Mouse (Mus musculus) neural tube, embryonic 14.5 days (tissue): ENCODE measurements around the gene 4930402F06Rik. TPM values are rescaled to one million over a fixed set of nuclear protein-coding genes. Genes with fewer than 3 reads are reported as not detected.

Experiments used
- ATAC-seq: fragments of 200-750 bp; cut with Nextera tagmentation; 2 replicates; pipeline ENCODE4 v1.8.0; 2017; ENCODE audit warnings: low read depth, mild to moderate bottlenecking, moderate TSS enrichment, moderate library complexity
- H3K27ac ChIP-seq: fragments of 300-500 bp; sonication (generic); 2 replicates; pipeline ENCODE4 v1.5.1; 2014; ENCODE audit warnings: low read depth, mild to moderate bottlenecking, control low read depth, low read length, moderate library complexity, mixed read lengths
- H3K27me3 ChIP-seq: fragments of 300-500 bp; sonication (generic); 2 replicates; pipeline ENCODE4 v1.6.1; 2014; ENCODE audit warnings: low read length; ENCODE audit not compliant: control insufficient read depth, insufficient read depth
- H3K36me3 ChIP-seq: fragments of 300-500 bp; sonication (generic); 2 replicates; pipeline ENCODE4 v1.6.1; 2014; ENCODE audit warnings: low read length, mixed read lengths; ENCODE audit not compliant: control insufficient read depth, insufficient read depth
- H3K4me1 ChIP-seq: fragments of 300-500 bp; sonication (generic); 2 replicates; pipeline ENCODE4 v1.6.1; 2014; ENCODE audit warnings: low read length; ENCODE audit not compliant: control insufficient read depth, insufficient read depth
- H3K4me2 ChIP-seq: fragments of 300-500 bp; sonication (generic); 2 replicates; pipeline ENCODE4 v1.6.1; 2014; ENCODE audit warnings: mild to moderate bottlenecking, low read depth, low read length, control low read depth
- H3K4me3 ChIP-seq: fragments of 300-500 bp; sonication (generic); 2 replicates; pipeline ENCODE4 v1.5.1; 2014; ENCODE audit warnings: low read depth, low read length, control low read depth, mixed read lengths
- H3K9ac ChIP-seq: fragments of 300-500 bp; sonication (generic); replicated peaks from 2 replicates; pipeline ENCODE4 v1.6.1; 2014; ENCODE audit warnings: low read depth, mild to moderate bottlenecking, control low read depth, low read length, mixed read lengths
- H3K9me3 ChIP-seq: fragments of 300-500 bp; sonication (generic); 2 replicates; pipeline ENCODE4 v1.6.1; 2016; ENCODE audit warnings: low read length; ENCODE audit not compliant: control insufficient read depth
- WGBS: fragments of 180-500 bp; shearing (Covaris S2); extraction: QIAGEN DNeasy Blood & Tissue Kit; methylation state at CpG from one replicate; pipeline ENCODE4 v1.1.7; 2014; 5-methylcytosine and 5-hydroxymethylcytosine counted together
- polyA plus RNA-seq: library from polyadenylated mRNA; unstranded; fragments of >200 nt; fragmentation: Nextera tagmentation; extraction: Ambion mirVana; gene quantifications from 2 replicates; pipeline ENCODE4 v1.2.1, GENCODE M21; 2014

The 4930402F06Rik gene
- not detected in 2 replicates for polyA plus RNA-seq

GRCm38 (mm10) chr2:35397096-35397495 is at the start of gene 4930402F06Rik:
TSS of gene 4930402F06Rik (minus strand) at chr2:35397175.
- Histone ChIP-seq H3K4me3 (no peak within 1 kb of the TSS), H3K9ac (no peak within 1 kb of the TSS), H3K4me1 (no peaks in the 10 kb centered on the region), H3K36me3 (no peaks in the 10 kb centered on the region), H3K27ac (no peak within 1 kb of the TSS), H3K9me3 (no peaks in the 10 kb centered on the region), H3K4me2 (no peak within 1 kb of the TSS), H3K27me3 (no peaks in the 10 kb centered on the region)
- WGBS = 69% methylated on average over 5 of the region's 5 CpGs
- ATAC-seq = no peak

- Histone ChIP-seq H3K9me3 (no peaks in the 10 kb centered on the region), H3K4me2 (no peak overlapping the region), H3K9ac (no peak overlapping the region), H3K4me3 (no peak overlapping the region), H3K27ac (no peak overlapping the region), H3K4me1 (no peaks in the 10 kb centered on the region), H3K36me3 (no peaks in the 10 kb centered on the region), H3K27me3 (no peaks in the 10 kb centered on the region)
- ATAC-seq = no peak
- WGBS = 79% methylated on average over 5 of the region's 5 CpGs
Measured at GRCm38 (mm10) chr2:35446300-35446699, 49.3 kb upstream of the 4930402F06Rik start.

DNA sequence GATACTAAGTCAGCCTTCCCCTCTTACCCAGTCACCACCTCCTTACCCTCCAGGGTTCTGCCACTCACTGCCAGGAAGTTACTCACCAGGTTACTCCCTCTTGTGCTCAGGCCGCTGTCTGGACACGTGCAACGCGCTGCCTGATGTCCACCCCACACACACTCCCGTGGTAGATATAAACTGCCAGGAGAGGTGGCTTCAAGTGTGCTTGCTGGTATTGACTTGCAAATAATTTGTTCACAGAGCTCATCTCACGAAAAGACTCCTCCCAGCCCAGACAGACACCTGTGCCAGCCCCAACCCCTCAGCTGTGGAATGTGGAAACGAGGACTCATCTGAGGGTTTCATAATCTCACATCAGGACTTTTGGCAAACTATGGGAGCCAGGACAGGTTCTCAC is 48.6 kb upstream of the 4930402F06Rik start:
- Histone ChIP-seq H3K27me3 (no peaks in the 10 kb centered on the region), H3K9me3 (no peaks in the 10 kb centered on the region), H3K27ac (no peak overlapping the region), H3K36me3 (no peaks in the 10 kb centered on the region), H3K4me3 (no peak overlapping the region), H3K9ac (no peak overlapping the region), H3K4me2 (no peak overlapping the region), H3K4me1 (no peaks in the 10 kb centered on the region)
- ATAC-seq = no peak
- WGBS = 87% methylated on average over 7 of the region's 7 CpGs

GRCm38 (mm10) chr2:35444764-35445262 is 47.8 kb upstream of the 4930402F06Rik start:
- Histone ChIP-seq H3K36me3 (no peaks in the 10 kb centered on the region), H3K9me3 (no peaks in the 10 kb centered on the region), H3K4me3 (no peak overlapping the region), H3K4me2 (no peak overlapping the region), H3K27ac (no peak overlapping the region), H3K4me1 (no peaks in the 10 kb centered on the region), H3K9ac (no peak overlapping the region), H3K27me3 (no peaks in the 10 kb centered on the region)
- 75% methylated on average over 6 of the region's 6 CpGs for WGBS
- ATAC-seq = no peak

GRCm38 (mm10) chr2:35443981-35444763 is 47.2 kb upstream of the 4930402F06Rik start:
- no peak for ATAC-seq
- WGBS = 71% methylated on average over 16 of the region's 16 CpGs
- H3K27ac ChIP-seq = no peak overlapping the region

GRCm38 (mm10) chr2:35443325-35443724 is 46.4 kb upstream of the 4930402F06Rik start:
- Histone ChIP-seq H3K4me2 (no peak overlapping the region), H3K4me3 (no peak overlapping the region), H3K9ac (no peak overlapping the region), H3K36me3 (no peaks in the 10 kb centered on the region), H3K27me3 (no peaks in the 10 kb centered on the region), H3K9me3 (no peaks in the 10 kb centered on the region), H3K27ac (no peak overlapping the region), H3K4me1 (no peaks in the 10 kb centered on the region)
- ATAC-seq = no peak
- 68% methylated on average over 5 of the region's 5 CpGs for WGBS

More at GRCm38 (mm10) chr2:35443981-35444763, 47.2 kb upstream of the 4930402F06Rik start:
- Histone ChIP-seq H3K4me3 (no peak overlapping the region), H3K4me2 (no peak overlapping the region), H3K4me1 (no peaks in the 10 kb centered on the region), H3K9ac (no peak overlapping the region), H3K27me3 (no peaks in the 10 kb centered on the region), H3K36me3 (no peaks in the 10 kb centered on the region), H3K9me3 (no peaks in the 10 kb centered on the region)

DNA sequence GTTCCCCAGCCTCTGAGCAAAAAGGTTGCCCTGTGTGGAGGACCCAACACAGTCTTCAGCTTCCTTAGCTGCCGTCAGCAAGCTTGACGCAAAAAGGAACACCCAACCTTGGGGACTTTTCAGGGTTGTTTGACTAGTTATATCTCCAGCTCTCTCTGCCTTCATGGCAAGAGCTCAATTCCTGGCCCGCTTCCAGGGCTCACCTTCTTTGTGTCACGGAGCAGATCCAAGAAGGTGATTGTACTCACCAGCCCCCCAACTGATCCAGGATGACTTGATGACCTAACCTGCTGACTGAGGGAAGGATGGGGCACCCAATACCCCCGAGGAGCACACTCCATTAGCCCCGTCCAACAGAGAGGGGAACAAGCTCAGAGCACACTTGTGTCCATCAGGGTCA is 45.1 kb upstream of the 4930402F06Rik start:
- Histone ChIP-seq H3K4me3 (no peak overlapping the region), H3K27me3 (no peaks in the 10 kb centered on the region), H3K9me3 (no peaks in the 10 kb centered on the region), H3K36me3 (no peaks in the 10 kb centered on the region), H3K4me2 (no peak overlapping the region), H3K9ac (no peak overlapping the region), H3K4me1 (no peaks in the 10 kb centered on the region), H3K27ac (no peak overlapping the region)
- WGBS = 87% methylated on average over 6 of the region's 6 CpGs
- ATAC-seq = no peak

DNA sequence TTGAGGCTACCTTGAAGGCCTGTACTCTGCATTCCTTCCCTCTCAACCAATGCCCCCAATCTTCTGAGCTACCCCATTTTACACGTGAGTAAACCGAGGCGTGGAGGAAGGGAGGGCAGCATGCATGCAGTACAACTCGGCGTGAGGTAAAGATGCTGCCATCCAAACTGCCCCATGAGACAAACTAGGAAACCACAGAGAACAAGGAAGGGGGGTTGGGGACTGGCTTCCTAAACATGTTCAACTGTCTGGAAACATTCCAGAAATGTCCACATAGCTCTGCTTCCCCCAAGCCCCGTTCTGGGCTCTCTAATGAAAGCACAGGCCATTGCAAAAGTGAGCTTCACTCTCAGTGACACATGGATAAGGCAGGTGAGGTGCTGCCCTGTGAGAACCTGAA is 44.4 kb upstream of the 4930402F06Rik start:
- ATAC-seq = no peak
- Histone ChIP-seq H3K9me3 (no peaks in the 10 kb centered on the region), H3K4me1 (no peaks in the 10 kb centered on the region), H3K4me2 (no peak overlapping the region), H3K4me3 (no peak overlapping the region), H3K27ac (no peak overlapping the region), H3K27me3 (no peaks in the 10 kb centered on the region), H3K36me3 (no peaks in the 10 kb centered on the region), H3K9ac (no peak overlapping the region)
- 82% methylated on average over 6 of the region's 6 CpGs for WGBS

- H3K36me3 ChIP-seq = no peaks in the 10 kb centered on the region
- H3K27ac ChIP-seq = no peak overlapping the region
- no peak overlapping the region for H3K9ac ChIP-seq
- no peaks in the 10 kb centered on the region for H3K9me3 ChIP-seq
- 81% methylated on average over 3 of the region's 3 CpGs for WGBS
- H3K4me3 ChIP-seq = no peak overlapping the region
- no peak for ATAC-seq
- H3K4me1 ChIP-seq = no peaks in the 10 kb centered on the region
- H3K27me3 ChIP-seq = no peaks in the 10 kb centered on the region
- H3K4me2 ChIP-seq = no peak overlapping the region
Measured at GRCm38 (mm10) chr2:35440480-35440879, 43.5 kb upstream of the 4930402F06Rik start.
